Comparison of ENCODE assay signal across 7 mouse cellular contexts in genomic region chr11:120609250-120609649, GRCm38 (mm10). TPM values are rescaled to one million over a fixed set of nuclear protein-coding genes. Genes with fewer than 3 reads are reported as not detected.
DNase-seq lines count a peak whose midpoint lies in the region; ATAC-seq and TF ChIP-seq lines count a peak whose summit lies in the region.

No protein-coding gene starts in this region.

- peak overlapping the region; percentile 47; the same call in 1 of the 2 replicates for H3K4me3 ChIP-seq in midbrain, embryonic 10.5 days
- no peak overlapping the region for H3K4me3 ChIP-seq in midbrain, embryonic 15.5 days
- H3K4me3 ChIP-seq in embryonic facial prominence, embryonic 11.5 days (ENCODE audit: low read depth, low read length): no peak overlapping the region
- H3K4me3 ChIP-seq in kidney, embryonic 16.5 days (ENCODE audit: low read length): peak overlapping the region; percentile 44
- no peak overlapping the region for H3K4me3 ChIP-seq in stomach, embryonic 14.5 days (ENCODE audit: low read depth, low read length)
- no peak overlapping the region for H3K4me3 ChIP-seq in cerebellum, adult 2 months (replicated peaks; ENCODE audit: insufficient read depth, low read depth, low read length)

- H3K9ac ChIP-seq in midbrain, embryonic 15.5 days: no peak overlapping the region
- H3K9ac ChIP-seq in embryonic facial prominence, embryonic 11.5 days (replicated peaks; ENCODE audit: low read length): no peak overlapping the region
- H3K9ac ChIP-seq in kidney, embryonic 16.5 days (replicated peaks; ENCODE audit: low read length): peak overlapping the region; percentile 69
- no peak overlapping the region for H3K9ac ChIP-seq in stomach, embryonic 14.5 days (replicated peaks; ENCODE audit: low read depth, low read length)

- no peak for TF ChIP-seq CTCF in cerebellum, adult 2 months (IDR thresholded peaks at IDR 0.05; ENCODE audit: borderline replicate concordance, insufficient read depth, low read depth, low read length)

- H3K9me3 ChIP-seq in midbrain, embryonic 10.5 days (replicated peaks): no peaks in the 10 kb centered on the region
- no peaks in the 10 kb centered on the region for H3K9me3 ChIP-seq in midbrain, embryonic 15.5 days
- H3K9me3 ChIP-seq in embryonic facial prominence, embryonic 11.5 days (replicated peaks; ENCODE audit: control insufficient read depth, low read length): no peaks in the 10 kb centered on the region
- no peaks in the 10 kb centered on the region for H3K9me3 ChIP-seq in kidney, embryonic 16.5 days (ENCODE audit: low read length)
- H3K9me3 ChIP-seq in stomach, embryonic 14.5 days (ENCODE audit: control insufficient read depth, low read depth, low read length): no peaks in the 10 kb centered on the region

- peaks cover 83% of the 10 kb centered on the region for H3K36me3 ChIP-seq in midbrain, embryonic 10.5 days
- peaks cover 28% of the 10 kb centered on the region; the same call in 1 of the 2 replicates for H3K36me3 ChIP-seq in midbrain, embryonic 15.5 days (replicated peaks)
- peaks cover 5% of the 10 kb centered on the region; the same call in 1 of the 2 replicates for H3K36me3 ChIP-seq in embryonic facial prominence, embryonic 11.5 days (replicated peaks; ENCODE audit: control insufficient read depth, insufficient read depth, low read depth, low read length)
- H3K36me3 ChIP-seq in kidney, embryonic 16.5 days (ENCODE audit: insufficient read depth, low read length): peaks cover 38% of the 10 kb centered on the region
- H3K36me3 ChIP-seq in stomach, embryonic 14.5 days (ENCODE audit: control insufficient read depth, insufficient read depth, low read length): peaks cover 50% of the 10 kb centered on the region

- DNase-seq in midbrain, embryonic 10.5 days (ENCODE audit: low spot score): no peak
- DNase-seq in embryonic facial prominence, embryonic 11.5 days (ENCODE audit: low spot score): no peak
- DNase-seq in spleen, adult 18-20 months: no peak
- DNase-seq in cerebellum, adult 2 months: no peak

- peaks cover 33% of the 10 kb centered on the region for H3K4me1 ChIP-seq in midbrain, embryonic 10.5 days
- peaks cover 10% of the 10 kb centered on the region for H3K4me1 ChIP-seq in midbrain, embryonic 15.5 days
- peaks cover 5% of the 10 kb centered on the region for H3K4me1 ChIP-seq in embryonic facial prominence, embryonic 11.5 days (ENCODE audit: control insufficient read depth, insufficient read depth, low read length)
- H3K4me1 ChIP-seq in kidney, embryonic 16.5 days (ENCODE audit: insufficient read depth, low read length): peaks cover 25% of the 10 kb centered on the region
- peaks cover 21% of the 10 kb centered on the region for H3K4me1 ChIP-seq in stomach, embryonic 14.5 days (ENCODE audit: control insufficient read depth, insufficient read depth, low read length)
- H3K4me1 ChIP-seq in cerebellum, adult 2 months (ENCODE audit: control insufficient read depth, insufficient read depth, low read length): peaks cover 17% of the 10 kb centered on the region

- no peak for TF ChIP-seq POLR2A in cerebellum, adult 2 months (IDR thresholded peaks at IDR 0.05; ENCODE audit: borderline replicate concordance, insufficient read depth, low read length)

- ATAC-seq in midbrain, embryonic 15.5 days (replicated peaks): no peak
- peak; percentile 49; the same call in 1 of the 2 replicates for ATAC-seq in embryonic facial prominence, embryonic 11.5 days (replicated peaks; ENCODE audit: insufficient number of reproducible peaks, low FRiP score, low TSS enrichment, low read depth)
- peak; percentile 72 for ATAC-seq in kidney, embryonic 16.5 days (ENCODE audit: low FRiP score, low TSS enrichment)
- peak; percentile 73 for ATAC-seq in stomach, embryonic 14.5 days (ENCODE audit: insufficient number of reproducible peaks, insufficient read depth, low FRiP score, low read depth)

- peaks cover 36% of the 10 kb centered on the region for H3K27me3 ChIP-seq in midbrain, embryonic 10.5 days (ENCODE audit: low read depth, poor library complexity, severe bottlenecking)
- peaks cover 14% of the 10 kb centered on the region for H3K27me3 ChIP-seq in midbrain, embryonic 15.5 days (replicated peaks)
- H3K27me3 ChIP-seq in embryonic facial prominence, embryonic 11.5 days (ENCODE audit: control insufficient read depth, insufficient read depth, low read length): peaks cover 3% of the 10 kb centered on the region; the same call in 1 of the 2 replicates
- no peaks in the 10 kb centered on the region for H3K27me3 ChIP-seq in kidney, embryonic 16.5 days (ENCODE audit: insufficient read depth, low read length)
- no peaks in the 10 kb centered on the region for H3K27me3 ChIP-seq in stomach, embryonic 14.5 days (ENCODE audit: control insufficient read depth, insufficient read depth, low read length)
- H3K27me3 ChIP-seq in cerebellum, adult 2 months (ENCODE audit: control insufficient read depth, insufficient read depth, low read length): no peaks in the 10 kb centered on the region

- WGBS in midbrain, embryonic 10.5 days: 33% methylated on average over 8 of the region's 8 CpGs
- WGBS in midbrain, embryonic 15.5 days: 49% methylated on average over 8 of the region's 8 CpGs
- WGBS in embryonic facial prominence, embryonic 11.5 days: 45% methylated on average over 7 of the region's 8 CpGs
- WGBS in kidney, embryonic 16.5 days: 34% methylated on average over 8 of the region's 8 CpGs
- WGBS in stomach, embryonic 14.5 days: 42% methylated on average over 8 of the region's 8 CpGs
- WGBS in cerebellum, adult 2 months: 58% methylated on average over 8 of the region's 8 CpGs

- H3K27ac ChIP-seq in midbrain, embryonic 10.5 days (replicated peaks): no peak overlapping the region
- H3K27ac ChIP-seq in midbrain, embryonic 15.5 days: no peak overlapping the region
- no peak overlapping the region for H3K27ac ChIP-seq in embryonic facial prominence, embryonic 11.5 days (replicated peaks; ENCODE audit: low read depth, low read length)
- peak overlapping the region; percentile 51; the same call in 1 of the 2 replicates for H3K27ac ChIP-seq in kidney, embryonic 16.5 days (ENCODE audit: low read length)
- H3K27ac ChIP-seq in stomach, embryonic 14.5 days (ENCODE audit: low read length): no peak overlapping the region
- no peak overlapping the region for H3K27ac ChIP-seq in cerebellum, adult 2 months (ENCODE audit: insufficient read depth, low read length)

- H3K4me2 ChIP-seq in midbrain, embryonic 15.5 days: no peak overlapping the region
- H3K4me2 ChIP-seq in embryonic facial prominence, embryonic 11.5 days (ENCODE audit: low read depth, low read length): no peak overlapping the region
- peak overlapping the region; percentile 74 for H3K4me2 ChIP-seq in kidney, embryonic 16.5 days (replicated peaks; ENCODE audit: low read depth, low read length)
- H3K4me2 ChIP-seq in stomach, embryonic 14.5 days (replicated peaks; ENCODE audit: low read depth, low read length): no peak overlapping the region

RNA-seq across cellular contexts. Expression of gene Npb, which starts 1.0 kb away (rescaled TPM):
- polyA plus RNA-seq in midbrain, embryonic 10.5 days (2016; fragmentation: Nextera tagmentation; extraction: Ambion mirVana): 0.65 and 0.66 TPM in 2 replicates
- 0.59 and 1.3 TPM in 2 replicates for polyA plus RNA-seq in midbrain, embryonic 15.5 days (2015; fragmentation: Nextera tagmentation; extraction: Ambion mirVana)
- not detected in 2 replicates for polyA plus RNA-seq in embryonic facial prominence, embryonic 11.5 days (2014; fragmentation: Nextera tagmentation; extraction: Ambion mirVana)
- 27.7 and 33.8 TPM in 2 replicates for polyA plus RNA-seq in kidney, embryonic 16.5 days (2015; fragmentation: Nextera tagmentation; extraction: Ambion mirVana)
- 13.0 and 13.7 TPM in 2 replicates for polyA plus RNA-seq in stomach, embryonic 14.5 days (2014; fragmentation: Nextera tagmentation; extraction: Ambion mirVana)
- 4.7 and 5.6 TPM in 2 replicates for polyA plus RNA-seq in cerebellum, adult 2 months (2012; rRNA removed)

RNA-seq across cellular contexts. Expression of gene Pcyt2, which starts 8.5 kb away (rescaled TPM):
- 140 and 151 TPM in 2 replicates for polyA plus RNA-seq in midbrain, embryonic 10.5 days (2016; fragmentation: Nextera tagmentation; extraction: Ambion mirVana)
- polyA plus RNA-seq in midbrain, embryonic 15.5 days (2015; fragmentation: Nextera tagmentation; extraction: Ambion mirVana): 222 and 233 TPM in 2 replicates
- 75.3 and 76.9 TPM in 2 replicates for polyA plus RNA-seq in embryonic facial prominence, embryonic 11.5 days (2014; fragmentation: Nextera tagmentation; extraction: Ambion mirVana)
- polyA plus RNA-seq in kidney, embryonic 16.5 days (2015; fragmentation: Nextera tagmentation; extraction: Ambion mirVana): 164 and 174 TPM in 2 replicates
- 119 and 135 TPM in 2 replicates for polyA plus RNA-seq in stomach, embryonic 14.5 days (2014; fragmentation: Nextera tagmentation; extraction: Ambion mirVana)
- polyA plus RNA-seq in cerebellum, adult 2 months (2012; rRNA removed): 401 and 403 TPM in 2 replicates

RNA-seq across cellular contexts. Expression of gene Anapc11, which starts 11.0 kb away (rescaled TPM):
- 216 and 231 TPM in 2 replicates for polyA plus RNA-seq in midbrain, embryonic 10.5 days (2016; fragmentation: Nextera tagmentation; extraction: Ambion mirVana)
- polyA plus RNA-seq in midbrain, embryonic 15.5 days (2015; fragmentation: Nextera tagmentation; extraction: Ambion mirVana): 200 and 205 TPM in 2 replicates
- 177 and 197 TPM in 2 replicates for polyA plus RNA-seq in embryonic facial prominence, embryonic 11.5 days (2014; fragmentation: Nextera tagmentation; extraction: Ambion mirVana)
- polyA plus RNA-seq in kidney, embryonic 16.5 days (2015; fragmentation: Nextera tagmentation; extraction: Ambion mirVana): 195 and 197 TPM in 2 replicates
- polyA plus RNA-seq in stomach, embryonic 14.5 days (2014; fragmentation: Nextera tagmentation; extraction: Ambion mirVana): 234 and 267 TPM in 2 replicates
- polyA plus RNA-seq in cerebellum, adult 2 months (2012; rRNA removed): 168 and 178 TPM in 2 replicates

RNA-seq across cellular contexts. Expression of gene Alyref, which starts 11.1 kb away (rescaled TPM):
- polyA plus RNA-seq in midbrain, embryonic 10.5 days (2016; fragmentation: Nextera tagmentation; extraction: Ambion mirVana): 605 and 647 TPM in 2 replicates
- 225 and 233 TPM in 2 replicates for polyA plus RNA-seq in midbrain, embryonic 15.5 days (2015; fragmentation: Nextera tagmentation; extraction: Ambion mirVana)
- 748 and 893 TPM in 2 replicates for polyA plus RNA-seq in embryonic facial prominence, embryonic 11.5 days (2014; fragmentation: Nextera tagmentation; extraction: Ambion mirVana)
- polyA plus RNA-seq in kidney, embryonic 16.5 days (2015; fragmentation: Nextera tagmentation; extraction: Ambion mirVana): 92.2 and 372 TPM in 2 replicates
- polyA plus RNA-seq in stomach, embryonic 14.5 days (2014; fragmentation: Nextera tagmentation; extraction: Ambion mirVana): 314 and 411 TPM in 2 replicates
- polyA plus RNA-seq in cerebellum, adult 2 months (2012; rRNA removed): 42.6 and 51.8 TPM in 2 replicates

RNA-seq across cellular contexts. Expression of gene Sirt7, which starts 15.8 kb away (rescaled TPM):
- polyA plus RNA-seq in midbrain, embryonic 10.5 days (2016; fragmentation: Nextera tagmentation; extraction: Ambion mirVana): 34.2 and 37.4 TPM in 2 replicates
- polyA plus RNA-seq in midbrain, embryonic 15.5 days (2015; fragmentation: Nextera tagmentation; extraction: Ambion mirVana): 45.8 and 48.2 TPM in 2 replicates
- 20.7 and 20.8 TPM in 2 replicates for polyA plus RNA-seq in embryonic facial prominence, embryonic 11.5 days (2014; fragmentation: Nextera tagmentation; extraction: Ambion mirVana)
- polyA plus RNA-seq in kidney, embryonic 16.5 days (2015; fragmentation: Nextera tagmentation; extraction: Ambion mirVana): 38.9 and 39.3 TPM in 2 replicates
- 31.1 and 36.1 TPM in 2 replicates for polyA plus RNA-seq in stomach, embryonic 14.5 days (2014; fragmentation: Nextera tagmentation; extraction: Ambion mirVana)
- 76.9 and 80.5 TPM in 2 replicates for polyA plus RNA-seq in cerebellum, adult 2 months (2012; rRNA removed)

Comparison
In these comparisons a context has a peak if more than half of its experiments do, and no peak if none do; other contexts are left out.
1. H3K4me3 ChIP-seq: peak in midbrain, embryonic 10.5 days (single experiment) and kidney, embryonic 16.5 days (single experiment); none in midbrain, embryonic 15.5 days (single experiment), embryonic facial prominence, embryonic 11.5 days (single experiment), stomach, embryonic 14.5 days (single experiment) and cerebellum, adult 2 months (single experiment).